Mouse (Mus musculus) neural tube, embryonic 13.5 days (tissue): ENCODE measurements around the gene Lrrn4. TPM values are rescaled to one million over a fixed set of nuclear protein-coding genes. Genes with fewer than 3 reads are reported as not detected.

Experiments
- ATAC-seq: fragments of 200-750 bp; cut with Nextera tagmentation; 2 replicates; pipeline ENCODE4 v1.8.0; 2017; ENCODE audit warnings: low read depth, mild to moderate bottlenecking, moderate TSS enrichment, moderate library complexity
- H3K27ac ChIP-seq: fragments of 300-500 bp; sonication (generic); replicated peaks from 2 replicates; pipeline ENCODE4 v1.5.1; 2015; ENCODE audit warnings: moderate library complexity, mild to moderate bottlenecking, inconsistent platforms
- H3K27me3 ChIP-seq: fragments of 300-500 bp; sonication (generic); 2 replicates; pipeline ENCODE4 v1.6.1; 2015; ENCODE audit warnings: mild to moderate bottlenecking, inconsistent platforms
- H3K36me3 ChIP-seq: fragments of 300-500 bp; sonication (generic); 2 replicates; pipeline ENCODE4 v1.6.1; 2015; ENCODE audit warnings: mild to moderate bottlenecking, inconsistent platforms
- H3K4me1 ChIP-seq: fragments of 300-500 bp; sonication (generic); replicated peaks from 2 replicates; pipeline ENCODE4 v1.6.1; 2015; ENCODE audit warnings: inconsistent platforms
- H3K4me2 ChIP-seq: fragments of 300-500 bp; sonication (generic); 2 replicates; pipeline ENCODE4 v1.6.1; 2015; ENCODE audit warnings: inconsistent platforms, mild to moderate bottlenecking, moderate library complexity
- H3K4me3 ChIP-seq: fragments of 300-500 bp; sonication (generic); 2 replicates; pipeline ENCODE4 v1.5.1; 2015; ENCODE audit warnings: mild to moderate bottlenecking, inconsistent platforms
- H3K9ac ChIP-seq: fragments of 300-500 bp; sonication (generic); 2 replicates; pipeline ENCODE4 v1.6.1; 2015; ENCODE audit warnings: moderate library complexity, mild to moderate bottlenecking, inconsistent platforms
- H3K9me3 ChIP-seq: fragments of 300-500 bp; sonication (generic); 2 replicates; pipeline ENCODE4 v1.6.1; 2016; ENCODE audit warnings: inconsistent platforms
- whole genome bisulfite sequencing: fragments of 180-500 bp; shearing (Covaris S2); methylation state at CpG from one replicate; pipeline ENCODE4 v1.1.7; 2015; 5-methylcytosine and 5-hydroxymethylcytosine counted together
- polyA plus RNA-seq: library from polyadenylated mRNA; unstranded; fragments of >200 nt; fragmentation: Nextera tagmentation; extraction: Ambion mirVana; gene quantifications from 2 replicates; pipeline ENCODE4 v1.2.1, GENCODE M21; 2015

The Lrrn4 gene
- polyA plus RNA-seq, 1 experiment from 2014 or later: 0.11 TPM

DNA sequence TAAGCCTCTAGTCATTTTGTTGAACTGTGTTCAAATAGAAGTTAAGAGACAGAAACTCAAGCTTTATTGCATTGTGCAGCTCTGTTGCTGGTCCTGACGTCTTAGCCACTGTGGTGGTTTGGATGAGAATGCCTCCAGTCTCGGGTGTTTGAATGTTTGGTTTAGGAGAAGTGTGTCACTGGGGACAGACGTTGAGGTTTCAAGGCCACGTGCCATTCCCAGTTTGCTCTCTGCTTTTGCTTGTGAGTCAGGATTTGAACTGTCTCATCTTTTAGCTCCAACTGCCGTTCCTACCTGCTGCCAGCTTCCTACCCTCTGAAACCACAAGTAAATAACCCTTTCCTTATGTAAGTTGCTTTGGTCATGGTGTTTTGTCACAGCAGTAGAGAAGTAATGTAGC is 13.2 kb downstream of the Lrrn4 start:
- Histone ChIP-seq H3K4me2 (no peak overlapping the region), H3K9me3 (no peaks in the 10 kb centered on the region), H3K27me3 (no peaks in the 10 kb centered on the region), H3K9ac (no peak overlapping the region), H3K4me1 (no peaks in the 10 kb centered on the region), H3K36me3 (peaks cover 28% of the 10 kb centered on the region), H3K27ac (no peak overlapping the region), H3K4me3 (no peak overlapping the region)
- 77% methylated on average over 5 of the region's 5 CpGs for WGBS
- no peak for ATAC-seq

DNA sequence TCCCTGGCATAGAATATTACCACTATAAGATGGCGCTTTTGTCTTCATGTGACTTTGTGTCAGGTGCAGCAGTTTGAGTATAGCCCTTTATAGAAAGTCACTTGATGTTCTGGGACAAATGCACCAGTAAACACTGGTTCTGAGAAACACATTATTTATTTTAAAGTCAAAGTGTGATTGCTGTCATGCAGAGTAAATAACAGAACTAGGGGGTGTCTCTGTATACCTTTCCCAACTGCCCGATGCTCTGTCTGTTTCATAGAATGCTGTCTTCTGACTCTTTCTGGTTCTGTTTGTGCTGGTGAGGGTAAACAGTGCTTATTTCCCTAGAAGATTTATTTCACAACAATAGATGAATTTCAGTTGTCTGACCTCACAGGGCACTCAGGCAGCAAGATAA is 17.4 kb downstream of the Lrrn4 start:
- H3K27ac ChIP-seq: no peak overlapping the region
- H3K27me3 ChIP-seq: no peaks in the 10 kb centered on the region
- H3K4me1 ChIP-seq: no peaks in the 10 kb centered on the region
- no peaks in the 10 kb centered on the region for H3K9me3 ChIP-seq
- H3K36me3 ChIP-seq: peaks cover 28% of the 10 kb centered on the region
- H3K9ac ChIP-seq: no peak overlapping the region
- H3K4me2 ChIP-seq: no peak overlapping the region
- WGBS: 95% methylated on average over 2 of the region's 2 CpGs
- no peak for ATAC-seq
- no peak overlapping the region for H3K4me3 ChIP-seq

DNA sequence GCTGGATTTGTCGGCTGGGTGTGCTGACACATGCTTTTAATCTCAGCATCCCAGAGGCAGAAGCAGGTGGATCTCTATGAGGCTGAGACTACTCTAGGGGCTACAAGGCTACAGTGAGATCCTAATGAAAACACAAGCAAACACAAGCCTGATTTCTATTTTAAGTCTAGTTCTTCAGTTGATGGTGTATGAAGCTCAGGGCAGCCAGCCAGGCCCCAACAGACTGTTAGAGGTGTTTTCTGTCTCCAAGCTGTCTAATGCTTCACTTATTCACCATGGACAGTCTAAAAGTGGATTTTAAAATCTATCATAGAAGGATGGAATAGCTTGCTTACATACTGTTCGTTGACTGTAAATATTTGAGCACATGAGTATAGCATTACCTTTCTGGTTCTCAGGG is 19.2 kb downstream of the Lrrn4 start:
- Histone ChIP-seq H3K9me3 (no peaks in the 10 kb centered on the region), H3K4me3 (no peak overlapping the region), H3K27me3 (no peaks in the 10 kb centered on the region), H3K4me2 (no peak overlapping the region), H3K4me1 (no peaks in the 10 kb centered on the region), H3K9ac (no peak overlapping the region), H3K27ac (no peak overlapping the region), H3K36me3 (peaks cover 20% of the 10 kb centered on the region)
- 87% methylated on average over 2 of the region's 2 CpGs for WGBS
- no peak for ATAC-seq

DNA sequence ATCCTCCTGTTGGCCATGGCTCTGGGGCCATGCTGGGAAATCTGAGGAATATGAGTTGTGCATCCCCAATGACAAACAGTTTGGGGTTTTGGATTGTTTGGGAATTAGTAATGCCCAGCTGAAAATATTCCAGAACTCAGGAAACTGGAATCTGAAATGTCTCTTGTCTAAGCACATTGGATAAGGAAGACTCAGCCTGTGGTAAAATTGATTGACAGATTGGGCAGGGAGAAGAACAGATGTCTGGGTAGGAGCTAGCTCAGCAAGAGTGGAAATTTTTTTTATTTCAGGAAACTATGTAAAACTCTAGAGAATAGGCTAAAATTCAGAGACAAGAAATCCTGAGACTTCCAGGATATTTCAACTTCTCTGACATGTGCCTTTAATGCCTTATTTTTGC is 20.3 kb downstream of the Lrrn4 start:
- Histone ChIP-seq H3K9me3 (no peaks in the 10 kb centered on the region), H3K27me3 (no peaks in the 10 kb centered on the region), H3K4me3 (no peak overlapping the region), H3K9ac (no peak overlapping the region), H3K36me3 (peaks cover 12% of the 10 kb centered on the region), H3K4me1 (no peaks in the 10 kb centered on the region), H3K27ac (no peak overlapping the region), H3K4me2 (no peak overlapping the region)
- ATAC-seq: no peak

DNA sequence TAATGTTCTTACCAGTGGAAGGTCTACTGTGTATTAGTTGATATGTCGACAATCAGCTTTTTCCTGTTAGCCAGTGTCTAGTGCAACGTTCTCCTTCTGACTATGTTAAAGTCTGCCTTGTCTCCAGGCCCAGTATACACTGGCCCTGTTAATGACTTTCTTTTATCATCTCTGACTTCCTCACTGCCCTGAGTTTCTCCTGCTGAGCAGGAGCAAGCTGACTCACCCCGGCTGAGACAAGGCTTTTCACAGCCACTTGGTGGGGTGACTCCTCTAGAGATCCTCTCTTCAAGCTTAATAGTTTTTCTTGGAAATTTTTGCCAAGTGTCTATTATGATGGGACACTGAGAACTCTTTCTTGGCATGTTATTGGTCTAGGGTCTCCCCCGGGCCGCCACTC is 24.4 kb downstream of the Lrrn4 start:
- no peaks in the 10 kb centered on the region for H3K4me1 ChIP-seq
- H3K9me3 ChIP-seq: no peaks in the 10 kb centered on the region
- no peak overlapping the region for H3K27ac ChIP-seq
- no peak for ATAC-seq
- H3K27me3 ChIP-seq: no peaks in the 10 kb centered on the region
- no peak overlapping the region for H3K4me2 ChIP-seq
- no peak overlapping the region for H3K4me3 ChIP-seq
- H3K36me3 ChIP-seq: peaks cover 19% of the 10 kb centered on the region
- no peak overlapping the region for H3K9ac ChIP-seq
- 78% methylated on average over 5 of the region's 5 CpGs for WGBS

DNA sequence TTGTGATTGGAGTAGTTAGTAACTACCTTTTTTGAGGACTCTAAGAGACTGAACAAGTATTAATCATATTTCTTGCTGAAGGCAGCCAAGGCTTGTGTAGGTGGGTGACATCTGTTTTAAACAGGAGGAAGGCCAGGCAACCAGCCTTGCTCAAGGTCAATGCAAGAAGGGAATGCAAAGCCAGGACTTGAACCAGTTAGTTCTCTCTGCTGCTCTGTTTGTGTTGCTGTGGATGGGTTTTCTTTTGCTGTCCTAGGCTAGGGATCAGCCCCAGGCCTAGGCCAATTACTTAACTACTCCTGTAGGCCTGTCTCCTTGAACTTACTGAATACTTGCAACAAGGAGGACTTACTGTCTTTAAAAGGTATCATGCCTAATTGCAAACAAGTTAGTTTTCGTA is 27.6 kb downstream of the Lrrn4 start:
- ATAC-seq: no peak
- Histone ChIP-seq H3K36me3 (peaks cover 32% of the 10 kb centered on the region), H3K27me3 (no peaks in the 10 kb centered on the region), H3K27ac (no peak overlapping the region), H3K4me3 (no peak overlapping the region), H3K9ac (no peak overlapping the region), H3K4me1 (peaks cover 12% of the 10 kb centered on the region), H3K9me3 (no peaks in the 10 kb centered on the region), H3K4me2 (no peak overlapping the region)
- WGBS: 96% methylated on average over 1 of the region's 1 CpGs

DNA sequence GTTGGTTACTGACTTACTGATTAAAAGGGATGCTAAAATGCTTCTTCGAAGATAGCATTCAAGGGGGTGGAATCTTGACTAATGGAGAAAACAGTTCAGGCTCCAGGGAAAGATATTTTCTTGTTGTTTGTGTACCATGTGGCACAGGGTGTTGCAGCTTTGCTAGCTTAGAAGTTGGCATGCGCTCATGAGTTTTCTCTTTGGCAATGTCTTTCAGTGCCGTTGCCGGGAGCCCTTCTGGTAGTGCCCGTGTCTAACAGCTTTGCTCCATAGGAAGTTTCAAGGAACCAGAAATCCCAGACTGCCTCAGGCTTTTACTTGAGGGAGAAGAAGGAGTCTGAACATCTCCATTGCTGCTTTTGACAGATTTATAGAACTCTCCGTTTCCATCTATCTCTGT is 31.6 kb downstream of the Lrrn4 start:
- Histone ChIP-seq H3K4me1 (peaks cover 24% of the 10 kb centered on the region), H3K27ac (no peak overlapping the region), H3K27me3 (no peaks in the 10 kb centered on the region), H3K4me2 (no peak overlapping the region), H3K4me3 (no peak overlapping the region), H3K9ac (no peak overlapping the region), H3K9me3 (no peaks in the 10 kb centered on the region), H3K36me3 (peaks cover 31% of the 10 kb centered on the region)
- 89% methylated on average over 6 of the region's 6 CpGs for whole genome bisulfite sequencing
- no peak for ATAC-seq

DNA sequence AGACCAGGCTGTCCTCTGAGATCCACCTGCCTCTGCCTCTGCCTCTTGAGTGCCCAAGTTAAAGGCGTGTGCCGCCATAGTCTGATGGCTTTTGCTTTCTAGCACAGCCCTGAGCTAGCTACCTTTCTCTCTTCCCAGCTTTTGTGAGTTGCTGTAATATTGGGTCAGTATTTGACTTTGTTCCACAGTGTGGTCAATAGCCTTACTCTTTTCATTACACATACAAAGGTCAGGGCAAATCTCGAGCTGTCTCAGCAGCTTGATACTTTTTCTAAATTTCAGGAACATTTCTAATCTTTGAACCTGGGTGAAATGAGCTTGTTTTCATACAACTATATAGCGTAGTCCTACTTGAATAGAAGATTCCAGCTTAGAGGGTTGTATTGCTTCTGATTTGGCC is 32.3 kb downstream of the Lrrn4 start:
- Histone ChIP-seq H3K27me3 (no peaks in the 10 kb centered on the region), H3K36me3 (peaks cover 26% of the 10 kb centered on the region), H3K9ac (no peak overlapping the region), H3K4me2 (peak overlapping the region; percentile 83), H3K4me3 (no peak overlapping the region), H3K4me1 (peaks cover 24% of the 10 kb centered on the region), H3K9me3 (no peaks in the 10 kb centered on the region), H3K27ac (no peak overlapping the region)
- ATAC-seq: no peak
- WGBS: 94% methylated on average over 4 of the region's 4 CpGs

DNA sequence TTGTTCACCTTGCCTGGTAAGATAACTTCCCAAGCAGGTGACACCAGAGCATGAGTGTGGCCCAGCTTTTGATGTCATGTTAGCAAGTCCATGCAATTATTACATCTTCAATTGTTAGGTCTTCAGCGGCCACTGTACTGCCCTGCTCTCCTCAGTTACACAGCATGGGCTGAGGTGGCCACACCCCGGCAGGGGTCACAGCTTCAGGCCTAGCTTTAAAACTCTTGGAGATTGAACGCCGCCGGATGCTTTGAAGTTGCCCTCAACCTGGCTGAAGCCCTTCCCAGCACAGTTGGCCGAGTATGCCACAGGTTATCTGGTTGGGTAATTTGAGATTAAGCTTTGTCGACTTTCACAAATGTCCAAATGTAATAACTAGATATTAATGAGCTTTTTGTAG is 33.1 kb downstream of the Lrrn4 start:
- ATAC-seq: no peak
- Histone ChIP-seq H3K27me3 (no peaks in the 10 kb centered on the region), H3K4me2 (peak overlapping the region; percentile 83), H3K4me3 (peak overlapping the region; percentile 96), H3K9ac (peak overlapping the region; percentile 92), H3K36me3 (peaks cover 23% of the 10 kb centered on the region), H3K27ac (no peak overlapping the region), H3K9me3 (no peaks in the 10 kb centered on the region), H3K4me1 (peaks cover 24% of the 10 kb centered on the region)
- WGBS: 27% methylated on average over 7 of the region's 7 CpGs

DNA sequence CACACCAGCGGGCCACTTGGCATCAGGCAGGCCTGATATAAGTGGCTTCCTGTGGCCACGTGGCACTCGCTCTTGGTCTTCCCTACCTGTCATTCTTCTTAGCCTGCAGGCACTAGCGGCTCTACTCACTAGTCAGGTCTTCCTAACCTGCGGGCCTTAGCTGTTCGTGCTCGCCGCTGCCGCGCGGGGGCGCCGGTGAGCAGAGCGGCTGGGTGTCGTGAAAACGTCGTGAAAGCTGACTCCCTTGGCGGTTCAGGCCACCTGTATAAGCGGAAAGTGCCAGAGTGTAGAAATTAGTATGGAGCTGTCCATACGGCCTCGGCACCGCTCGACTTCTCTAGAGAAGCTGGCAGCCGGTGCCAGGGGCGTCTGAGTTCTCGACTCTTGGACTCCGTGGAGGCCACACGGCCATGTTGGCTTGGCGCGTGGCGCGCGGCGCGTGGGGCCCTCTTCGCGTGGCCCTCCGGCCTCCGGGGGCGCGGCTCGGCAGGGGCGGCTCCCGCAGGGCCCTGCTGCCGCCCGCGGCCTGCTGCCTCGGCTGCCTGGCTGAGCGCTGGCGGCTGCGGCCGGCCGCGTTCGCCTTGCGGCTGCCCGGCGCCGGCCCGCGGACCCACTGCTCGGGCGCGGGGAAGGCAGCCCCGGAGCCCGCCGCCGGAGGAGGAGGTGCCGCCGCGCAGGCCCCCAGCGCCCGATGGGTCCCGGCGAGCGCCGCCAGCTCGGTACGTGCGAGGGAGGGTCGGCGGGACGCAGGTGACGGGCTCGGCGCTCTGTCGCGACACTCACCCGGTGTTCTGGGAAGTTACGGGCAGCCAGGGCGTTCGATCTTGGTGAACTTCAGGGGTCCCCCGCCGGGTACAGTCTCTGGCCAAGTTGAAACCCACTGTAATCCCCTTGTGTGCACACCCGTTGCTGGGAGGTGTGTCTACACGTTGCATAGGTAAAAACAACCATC is 34.0 kb downstream of the Lrrn4 start, which contains the start of gene Crls1:
Gene Crls1, plus strand, starts transcription at position 260 of the 952 bp plus-strand sequence.
- H3K4me3 ChIP-seq: peak within 1 kb of the TSS; percentile 96
- H3K27ac ChIP-seq: peak within 1 kb of the TSS; percentile 84
- no peaks in the 10 kb centered on the region for H3K9me3 ChIP-seq
- H3K4me2 ChIP-seq: peak within 1 kb of the TSS; percentile 83
- under 1% methylated on average over 93 of the region's 96 CpGs for WGBS
- H3K27me3 ChIP-seq: no peaks in the 10 kb centered on the region
- peaks cover 16% of the 10 kb centered on the region for H3K36me3 ChIP-seq
- peaks cover 24% of the 10 kb centered on the region for H3K4me1 ChIP-seq
- ATAC-seq: peak; percentile 95
- H3K9ac ChIP-seq: peak within 1 kb of the TSS; percentile 92

DNA sequence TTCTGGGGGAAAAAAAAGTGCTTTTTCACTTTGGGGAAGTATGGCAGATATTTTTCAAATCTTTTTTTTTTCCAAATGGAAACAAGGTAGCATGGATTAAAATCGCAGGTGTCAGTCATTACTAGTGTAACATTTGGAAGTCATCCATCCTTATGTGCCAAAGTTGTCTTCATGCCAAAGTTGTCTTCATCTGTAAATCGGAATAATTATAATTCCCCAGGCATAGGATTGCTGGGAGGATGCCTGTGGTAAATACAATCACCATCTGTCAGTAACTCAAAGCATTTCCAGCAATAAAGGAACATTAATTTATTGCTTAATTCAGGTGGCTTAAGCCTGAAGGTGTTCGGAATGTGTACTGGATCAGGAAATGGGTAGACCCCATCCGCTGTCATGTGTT is 39.6 kb downstream of the Lrrn4 start:
- Histone ChIP-seq H3K27ac (no peak overlapping the region), H3K4me2 (no peak overlapping the region), H3K9me3 (no peaks in the 10 kb centered on the region), H3K36me3 (0 out of 2 replicates have a peak, but pooled peaks cover 4% of the 10 kb centered on the region), H3K4me3 (no peak overlapping the region), H3K27me3 (no peaks in the 10 kb centered on the region), H3K4me1 (no peaks in the 10 kb centered on the region), H3K9ac (no peak overlapping the region)
- 88% methylated on average over 4 of the region's 4 CpGs for WGBS
- ATAC-seq: no peak
